Mouse (Mus musculus) thymus, adult 2 months (tissue): Measurements from ENCODE around the gene Gm11146.

Experiments
- CTCF ChIP-seq: fragments of 200-500 bp; IDR thresholded peaks from 2 replicates; pipeline ENCODE4 v1.5.1; 2012; ENCODE audit warnings: mild to moderate bottlenecking, control low read depth, low read length, moderate library complexity, borderline replicate concordance; ENCODE audit not compliant: control insufficient read depth, poor library complexity, insufficient read depth; ENCODE audit errors: extremely low read depth
- POLR2A ChIP-seq: fragments of 200-500 bp; IDR thresholded peaks from 2 replicates; pipeline ENCODE4 v1.6.1; 2012; ENCODE audit warnings: mild to moderate bottlenecking, low read length, control low read depth, moderate library complexity; ENCODE audit not compliant: control insufficient read depth, poor library complexity, insufficient read depth; ENCODE audit errors: extremely low read depth

GRCm38 (mm10) chr16:77622681-77623080 is 20.8 kb upstream of the Gm11146 start:
- no peak for TF ChIP-seq CTCF
- no peak for TF ChIP-seq POLR2A
